Mouse (Mus musculus) stomach, postnatal 0 days (tissue): ENCODE results near the gene Slc46a2.

Experiments used
- CTCF ChIP-seq: IDR thresholded peaks from 2 replicates; pipeline ENCODE4 v1.5.1; 2016; ENCODE audit warnings: antibody characterized with exemption, low read depth, mild to moderate bottlenecking, moderate library complexity
- EP300 ChIP-seq: optimal IDR thresholded peaks from 2 replicates; pipeline ENCODE3; 2016; ENCODE audit warnings: antibody characterized with exemption

- no peak for TF ChIP-seq CTCF
- no peak for TF ChIP-seq EP300
Measured at GRCm38 (mm10) chr4:59894415-59894814, 20.4 kb downstream of the Slc46a2 start.
